Comparison of ENCODE assay signal across 8 mouse cellular contexts in the genomic region with DNA sequence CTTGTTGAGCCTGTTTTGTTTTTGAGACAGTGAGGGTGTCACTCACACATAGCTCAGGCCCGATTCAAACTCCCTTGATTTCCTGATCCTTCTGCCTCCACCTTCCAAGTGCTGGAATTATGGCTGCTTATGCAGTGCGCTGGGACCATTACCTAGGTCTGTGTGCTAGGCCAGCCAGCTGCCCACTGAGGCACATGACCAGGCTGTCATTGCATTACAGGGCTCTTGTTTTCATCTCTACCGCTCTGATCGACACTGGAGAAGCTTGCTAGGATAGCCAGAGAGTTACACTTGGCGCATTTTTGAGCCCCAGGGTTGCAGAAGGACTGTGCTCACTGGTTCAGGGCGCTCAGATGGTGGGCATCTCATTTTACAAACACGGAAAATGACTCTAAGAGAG. TPM values are rescaled to one million over a fixed set of nuclear protein-coding genes. Genes with fewer than 3 reads are reported as not detected.
A peak's percentile ranks its signal among the peaks of the same experiment; 100 is the strongest.
DNase-seq lines count a peak whose midpoint lies in the region; ATAC-seq and TF ChIP-seq lines count a peak whose summit lies in the region.
"Had no signal": no experiment of that assay in that cellular context is flagged by ENCODE, and none has a peak within 500 bp of the region (broad histone marks: within the 10 kb centered on the region; RNA-seq: fewer than 3 reads in every experiment).

No protein-coding gene starts in this region.

- H3K4me2 ChIP-seq in embryonic facial prominence, embryonic 14.5 days (ENCODE audit: low read depth, low read length): peak overlapping the region; percentile 38
- peak overlapping the region; percentile 55 for H3K4me2 ChIP-seq in intestine, embryonic 15.5 days (replicated peaks)
- 0 out of 2 replicates have a peak overlapping the region, but pooled peaks have one; percentile 29 for H3K4me2 ChIP-seq in neural tube, embryonic 14.5 days (ENCODE audit: low read depth, low read length)

- H3K27ac ChIP-seq in left cerebral cortex, adult 2 months: no peak overlapping the region
- H3K27ac ChIP-seq in embryonic facial prominence, embryonic 14.5 days (replicated peaks; ENCODE audit: low read depth, low read length): no peak overlapping the region
- H3K27ac ChIP-seq in intestine, embryonic 15.5 days: no peak overlapping the region
- no peak overlapping the region for H3K27ac ChIP-seq in neural tube, embryonic 14.5 days (ENCODE audit: low read depth, low read length)

- H3K4me3 ChIP-seq in left cerebral cortex, adult 2 months: peak overlapping the region; percentile 36
- H3K4me3 ChIP-seq in embryonic facial prominence, embryonic 14.5 days (ENCODE audit: low read depth, low read length): peak overlapping the region; percentile 41
- H3K4me3 ChIP-seq in intestine, embryonic 15.5 days (replicated peaks): peak overlapping the region; percentile 48
- H3K4me3 ChIP-seq in neural tube, embryonic 14.5 days (ENCODE audit: low read depth, low read length): 0 out of 2 replicates have a peak overlapping the region, but pooled peaks have one; percentile 13

- no peaks in the 10 kb centered on the region; the same call in 1 of the 2 replicates for H3K4me1 ChIP-seq in embryonic facial prominence, embryonic 14.5 days (ENCODE audit: control insufficient read depth, insufficient read depth, low read length)
- no peaks in the 10 kb centered on the region for H3K4me1 ChIP-seq in intestine, embryonic 15.5 days (replicated peaks)
- no peaks in the 10 kb centered on the region for H3K4me1 ChIP-seq in neural tube, embryonic 14.5 days (ENCODE audit: control insufficient read depth, insufficient read depth, low read length)

- TF ChIP-seq CTCF in left cerebral cortex, adult 2 months (IDR thresholded peaks at IDR 0.05): no peak

- no peaks in the 10 kb centered on the region for H3K36me3 ChIP-seq in embryonic facial prominence, embryonic 14.5 days (ENCODE audit: control insufficient read depth, insufficient read depth, low read length)
- no peaks in the 10 kb centered on the region for H3K36me3 ChIP-seq in intestine, embryonic 15.5 days
- H3K36me3 ChIP-seq in neural tube, embryonic 14.5 days (ENCODE audit: control insufficient read depth, insufficient read depth, low read length): no peaks in the 10 kb centered on the region

- ATAC-seq in embryonic facial prominence, embryonic 14.5 days (ENCODE audit: low read depth): peak; percentile 1; the same call in 1 of the 2 replicates
- peak; percentile 24 for ATAC-seq in intestine, embryonic 15.5 days
- no peak for ATAC-seq in neural tube, embryonic 14.5 days (ENCODE audit: low read depth)

- intact Hi-C loops in left cerebral cortex, adult 2 months (cut with DNase I): loop anchor here (2.0 kb wide), 1 partner anchor 99 kb away; the partner anchor contains the start of gene Qtrt1
- intact Hi-C loops in left cerebral cortex, postnatal 25 days (cut with DNase I): no loop called here

- no peaks in the 10 kb centered on the region for H3K9me3 ChIP-seq in embryonic facial prominence, embryonic 14.5 days (ENCODE audit: control insufficient read depth, low read length)
- no peaks in the 10 kb centered on the region for H3K9me3 ChIP-seq in intestine, embryonic 15.5 days
- H3K9me3 ChIP-seq in neural tube, embryonic 14.5 days (ENCODE audit: control insufficient read depth, low read length): no peaks in the 10 kb centered on the region

- no peak for DNase-seq in left cerebral cortex, adult 2 months (ENCODE audit: extremely low spot score in 1 of 2, low spot score in 2 of 2)
- DNase-seq in left cerebral cortex, postnatal 25 days (ENCODE audit: low spot score in 2 of 2): no peak
- DNase-seq in embryonic facial prominence, embryonic 14.5 days (ENCODE audit: low spot score): no peak
- no peak for DNase-seq in right cerebral cortex, postnatal 14 days
- DNase-seq in embryo, embryonic 10.5 days (ENCODE audit: low spot score): no peak
- DNase-seq: thymus, postnatal 25 days had no signal

- H3K9ac ChIP-seq in embryonic facial prominence, embryonic 14.5 days (ENCODE audit: low read depth, low read length): peak overlapping the region; percentile 41; the same call in 1 of the 2 replicates
- H3K9ac ChIP-seq in intestine, embryonic 15.5 days: peak overlapping the region; percentile 54
- 0 out of 2 replicates have a peak overlapping the region, but pooled peaks have one; percentile 21 for H3K9ac ChIP-seq in neural tube, embryonic 14.5 days (replicated peaks; ENCODE audit: low read depth, low read length)

- 23% methylated on average over 7 of the region's 7 CpGs for WGBS in embryonic facial prominence, embryonic 14.5 days
- WGBS in intestine, embryonic 15.5 days: 18% methylated on average over 7 of the region's 7 CpGs
- WGBS in neural tube, embryonic 14.5 days: 29% methylated on average over 7 of the region's 7 CpGs

- peaks cover 17% of the 10 kb centered on the region for H3K27me3 ChIP-seq in embryonic facial prominence, embryonic 14.5 days (replicated peaks; ENCODE audit: control insufficient read depth, insufficient read depth, low read length)
- H3K27me3 ChIP-seq in intestine, embryonic 15.5 days (replicated peaks): peaks cover 5% of the 10 kb centered on the region
- peaks cover 6% of the 10 kb centered on the region; the same call in 1 of the 2 replicates for H3K27me3 ChIP-seq in neural tube, embryonic 14.5 days (ENCODE audit: control insufficient read depth, insufficient read depth, low read length)

RNA-seq across cellular contexts. Expression of gene Ap1m2, which starts 0.4 kb away (rescaled TPM):
- total RNA-seq in left cerebral cortex, adult 2 months (2021): 1 to 10 TPM; 1.2 to 2.4 TPM
- total RNA-seq in left cerebral cortex, postnatal 25 days (2021): 1 to 10 TPM in 1 of 2 experiments, under 1 TPM in 1; 0.89 to 1.3 TPM
- polyA plus RNA-seq in embryonic facial prominence, embryonic 14.5 days (2014; fragmentation: Nextera tagmentation; extraction: Ambion mirVana): 20.8 and 22.7 TPM in 2 replicates
- polyA plus RNA-seq in intestine, embryonic 15.5 days (2015; fragmentation: Nextera tagmentation; extraction: Ambion mirVana): 106 and 115 TPM in 2 replicates
- 1.1 and 2.3 TPM in 2 replicates for polyA plus RNA-seq in neural tube, embryonic 14.5 days (2014; fragmentation: Nextera tagmentation; extraction: Ambion mirVana)

RNA-seq across cellular contexts. Expression of gene Slc44a2, which starts 8.8 kb away (rescaled TPM):
- 10 to 100 TPM; 47.5 to 53.6 TPM for total RNA-seq in left cerebral cortex, adult 2 months (2021)
- 10 to 100 TPM; 43.9 to 51.4 TPM for total RNA-seq in left cerebral cortex, postnatal 25 days (2021)
- 111 and 132 TPM in 2 replicates for polyA plus RNA-seq in embryonic facial prominence, embryonic 14.5 days (2014; fragmentation: Nextera tagmentation; extraction: Ambion mirVana)
- polyA plus RNA-seq in intestine, embryonic 15.5 days (2015; fragmentation: Nextera tagmentation; extraction: Ambion mirVana): 48.1 and 52.0 TPM in 2 replicates
- polyA plus RNA-seq in neural tube, embryonic 14.5 days (2014; fragmentation: Nextera tagmentation; extraction: Ambion mirVana): 67.7 and 75.1 TPM in 2 replicates

RNA-seq across cellular contexts. Expression of gene Cdkn2d, which starts 20.5 kb away (rescaled TPM):
- total RNA-seq in left cerebral cortex, adult 2 months (2021): 10 to 100 TPM; 47.9 to 54.6 TPM
- 10 to 100 TPM; 54.4 to 58.4 TPM for total RNA-seq in left cerebral cortex, postnatal 25 days (2021)
- 57.2 and 57.7 TPM in 2 replicates for polyA plus RNA-seq in embryonic facial prominence, embryonic 14.5 days (2014; fragmentation: Nextera tagmentation; extraction: Ambion mirVana)
- 38.4 and 42.1 TPM in 2 replicates for polyA plus RNA-seq in intestine, embryonic 15.5 days (2015; fragmentation: Nextera tagmentation; extraction: Ambion mirVana)
- 113 and 125 TPM in 2 replicates for polyA plus RNA-seq in neural tube, embryonic 14.5 days (2014; fragmentation: Nextera tagmentation; extraction: Ambion mirVana)

RNA-seq across cellular contexts. Expression of gene Kri1, which starts 23.9 kb away (rescaled TPM):
- 10 to 100 TPM; 43.3 to 46.1 TPM for total RNA-seq in left cerebral cortex, adult 2 months (2021)
- 10 to 100 TPM; 34.6 to 35.7 TPM for total RNA-seq in left cerebral cortex, postnatal 25 days (2021)
- 11.0 and 14.4 TPM in 2 replicates for polyA plus RNA-seq in embryonic facial prominence, embryonic 14.5 days (2014; fragmentation: Nextera tagmentation; extraction: Ambion mirVana)
- 11.1 and 15.4 TPM in 2 replicates for polyA plus RNA-seq in intestine, embryonic 15.5 days (2015; fragmentation: Nextera tagmentation; extraction: Ambion mirVana)
- 14.2 and 16.4 TPM in 2 replicates for polyA plus RNA-seq in neural tube, embryonic 14.5 days (2014; fragmentation: Nextera tagmentation; extraction: Ambion mirVana)

RNA-seq across cellular contexts. Expression of gene Atg4d, which starts 46.6 kb away (rescaled TPM):
- total RNA-seq in left cerebral cortex, adult 2 months (2021): 10 to 100 TPM; 45.3 to 49.5 TPM
- 10 to 100 TPM; 40.7 to 49.2 TPM for total RNA-seq in left cerebral cortex, postnatal 25 days (2021)
- polyA plus RNA-seq in embryonic facial prominence, embryonic 14.5 days (2014; fragmentation: Nextera tagmentation; extraction: Ambion mirVana): 26.3 and 35.5 TPM in 2 replicates
- 50.0 and 55.1 TPM in 2 replicates for polyA plus RNA-seq in intestine, embryonic 15.5 days (2015; fragmentation: Nextera tagmentation; extraction: Ambion mirVana)
- 50.4 and 50.5 TPM in 2 replicates for polyA plus RNA-seq in neural tube, embryonic 14.5 days (2014; fragmentation: Nextera tagmentation; extraction: Ambion mirVana)
